Mouse (Mus musculus) G1E (cell line): ENCODE measurements around the gene H2-M10.2. TPM values are rescaled to one million over a fixed set of nuclear protein-coding genes. Genes with fewer than 3 reads are reported as not detected.
"Not testable (repeated sequence)": the region's sequence is repeated elsewhere in the genome, so short reads cannot be mapped to it uniquely, and the experiment has no call there.

Experiments
- ATAC-seq: 2 replicates; pipeline ENCODE4 v1.8.0; 2016; ENCODE audit warnings: mild to moderate bottlenecking; ENCODE audit not compliant: insufficient number of reproducible peaks, poor library complexity, low FRiP score, severe bottlenecking; ENCODE audit errors: extremely low read depth
- DNase-seq: peaks from one replicate; pipeline ENCODE4 v3.0.0; 2012; ENCODE audit warnings: low spot score
- H3K27me3 ChIP-seq: 2 replicates; pipeline ENCODE4 v1.6.1; 2012; ENCODE audit warnings: mild to moderate bottlenecking, low read length, inconsistent platforms; ENCODE audit not compliant: insufficient read depth
- H3K36me3 ChIP-seq: replicated peaks from 2 replicates; pipeline ENCODE3; 2012; ENCODE audit warnings: mild to moderate bottlenecking, inconsistent platforms
- H3K4me1 ChIP-seq: 2 replicates; pipeline ENCODE4 v1.6.1; 2012; ENCODE audit warnings: low read depth, low read length, inconsistent platforms, mixed read lengths; ENCODE audit not compliant: insufficient read depth
- H3K4me3 ChIP-seq: 2 replicates; pipeline ENCODE4 v1.5.1; 2012; ENCODE audit warnings: low read depth, mild to moderate bottlenecking, inconsistent platforms, low read length, moderate library complexity, mixed read lengths
- H3K9me3 ChIP-seq: replicated peaks from 2 replicates; pipeline ENCODE4 v1.6.1; 2012; ENCODE audit warnings: inconsistent platforms
- CTCF ChIP-seq: IDR thresholded peaks from 2 replicates; pipeline ENCODE4 v1.5.1; 2012; ENCODE audit warnings: low read depth, low read length, inconsistent platforms, mixed read lengths
- GATA1 ChIP-seq: IDR thresholded peaks from 2 replicates; pipeline ENCODE4 v1.6.1; 2012; ENCODE audit warnings: borderline replicate concordance, low read length, inconsistent platforms, mixed read lengths
- GATA2 ChIP-seq: IDR thresholded peaks from 2 replicates; pipeline ENCODE4 v1.6.1; 2012; ENCODE audit warnings: low read depth, low read length, inconsistent platforms, borderline replicate concordance
- POLR2AphosphoS5 ChIP-seq: IDR thresholded peaks from 2 replicates; pipeline ENCODE4 v1.6.1; 2012; ENCODE audit warnings: low read depth, low read length, inconsistent platforms; ENCODE audit not compliant: insufficient replicate concordance
- TAL1 ChIP-seq: conservative IDR thresholded peaks from 2 replicates; pipeline ENCODE4 v1.6.1; 2012; ENCODE audit warnings: low read depth, low read length, inconsistent platforms, mixed read lengths
- polyA plus RNA-seq: library from polyadenylated mRNA; stranded (reverse); fragments of >175 nt; gene quantifications from 2 replicates; pipeline ENCODE4 v1.2.3, GENCODE M21; 2012
- total RNA-seq, 2 experiments: library from RNA; stranded (forward) in 1 of 2; stranded (reverse) in 1 of 2; fragments of 200-1000 nt in 1 of 2; fragments of >200 nt in 1 of 2; fragmentation: Nextera tagmentation in 1 of 2; gene quantifications; 2 replicates each; pipeline ENCODE4 v1.2.3; 2014 to 2017

The H2-M10.2 gene
- total RNA-seq (2014; fragmentation: Nextera tagmentation) (not detected in 2 replicates), total RNA-seq (2017) (not detected in 2 replicates), polyA plus RNA-seq (not detected in 2 replicates)

DNA sequence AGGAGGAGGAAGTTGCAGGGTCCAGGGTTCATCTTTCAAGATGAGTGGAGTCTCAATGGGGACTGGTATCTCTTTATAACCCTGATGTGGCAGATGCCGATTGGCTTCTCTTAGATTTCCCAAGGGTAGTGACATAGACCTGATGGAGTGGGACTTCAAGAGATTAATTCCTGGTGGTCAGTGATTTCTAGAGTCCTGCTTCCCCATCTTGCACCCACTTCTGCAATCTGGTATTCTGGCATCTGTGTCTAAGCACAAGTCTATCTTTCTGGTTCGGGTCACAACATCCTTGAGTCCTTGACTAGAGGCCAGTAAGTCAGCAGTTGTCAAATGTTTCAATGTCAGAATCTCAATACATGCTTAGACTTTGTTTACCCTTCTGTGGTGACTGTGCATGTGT, at the start of gene H2-M10.2:
TSS of gene H2-M10.2 (minus strand) at position 101 of the 400 bp plus-strand sequence.
- H3K4me3 ChIP-seq: no peak within 1 kb of the TSS
- no peaks in the 10 kb centered on the region for H3K9me3 ChIP-seq
- TF ChIP-seq GATA1: no peak
- TF ChIP-seq CTCF: no peak
- no peak for TF ChIP-seq GATA2
- TF ChIP-seq POLR2AphosphoS5: no peak
- no peak for TF ChIP-seq TAL1
- no peaks in the 10 kb centered on the region for H3K4me1 ChIP-seq
- no peak for DNase-seq
- H3K36me3 ChIP-seq: peaks cover 9% of the 10 kb centered on the region
- ATAC-seq: no peak
- peaks cover 7% of the 10 kb centered on the region; the same call in 1 of the 2 replicates for H3K27me3 ChIP-seq

GRCm38 (mm10) chr17:36326055-36326454, 39.8 kb upstream of the H2-M10.2 start, which contains the start of gene H2-M10.1:
Gene H2-M10.1 (minus strand): TSS chr17:36326155.
- H3K36me3 ChIP-seq: no peaks in the 10 kb centered on the region
- peaks cover 4% of the 10 kb centered on the region; the same call in 1 of the 2 replicates for H3K27me3 ChIP-seq
- ATAC-seq: no peak
- DNase-seq: no peak
- TF ChIP-seq POLR2AphosphoS5 (no peak), GATA1 (no peak), TAL1 (no peak), GATA2 (no peak), CTCF (no peak)
- no peaks in the 10 kb centered on the region for H3K9me3 ChIP-seq
- no peaks in the 10 kb centered on the region for H3K4me1 ChIP-seq
- H3K4me3 ChIP-seq: no peak within 1 kb of the TSS

- Histone ChIP-seq H3K4me3 (no peak overlapping the region), H3K36me3 (no peaks in the 10 kb centered on the region), H3K9me3 (no peaks in the 10 kb centered on the region), H3K27me3 (peaks cover 7% of the 10 kb centered on the region), H3K4me1 (no peaks in the 10 kb centered on the region)
- DNase-seq (no peak), ATAC-seq (no peak)
- no peak for TF ChIP-seq GATA2
- TF ChIP-seq GATA1: no peak
- TF ChIP-seq CTCF: no peak
- no peak for TF ChIP-seq TAL1
- TF ChIP-seq POLR2AphosphoS5: no peak
These were observed 29.5 kb upstream of the H2-M10.2 start for GRCm38 (mm10) chr17:36315689-36316253.

DNA sequence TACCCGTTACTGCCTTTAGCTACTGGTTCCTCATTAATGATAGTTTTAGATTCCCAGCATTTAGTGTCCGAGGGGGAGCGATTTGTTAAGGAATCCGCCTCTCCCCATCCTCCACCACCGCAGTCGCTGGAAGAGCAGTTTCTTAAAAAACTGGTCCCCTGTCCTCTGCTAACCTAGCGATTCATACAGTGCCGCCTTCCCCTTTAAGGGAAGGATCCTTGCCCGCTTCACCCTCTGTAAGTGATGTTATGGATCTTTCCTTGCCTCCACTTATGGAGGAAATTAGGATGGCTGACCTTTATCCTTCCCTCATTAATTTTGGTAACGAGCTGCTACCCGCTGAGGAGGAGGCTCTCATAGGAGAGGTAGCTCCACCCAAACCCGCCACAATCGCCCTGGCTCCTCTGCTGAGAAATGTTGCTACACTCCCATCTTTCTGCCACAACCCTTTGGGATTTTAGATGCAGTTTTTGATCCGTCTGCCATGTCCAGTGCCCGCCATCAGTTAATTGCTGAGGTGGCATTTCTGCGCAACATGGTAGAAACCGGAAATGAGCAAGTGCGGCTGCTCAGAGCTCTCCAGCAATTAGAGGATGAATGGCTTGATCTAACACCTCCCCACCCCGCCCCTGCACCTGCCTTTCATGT, 28.9 kb upstream of the H2-M10.2 start:
- DNase-seq (no peak), ATAC-seq (no peak)
- H3K27me3 ChIP-seq: peaks cover 7% of the 10 kb centered on the region
- no peaks in the 10 kb centered on the region for H3K4me1 ChIP-seq
- H3K9me3 ChIP-seq: no peaks in the 10 kb centered on the region
- TF ChIP-seq GATA1 (no peak), TAL1 (no peak), POLR2AphosphoS5 (no peak), CTCF (no peak), GATA2 (no peak)
- no peak overlapping the region for H3K4me3 ChIP-seq
- no peaks in the 10 kb centered on the region for H3K36me3 ChIP-seq

DNA sequence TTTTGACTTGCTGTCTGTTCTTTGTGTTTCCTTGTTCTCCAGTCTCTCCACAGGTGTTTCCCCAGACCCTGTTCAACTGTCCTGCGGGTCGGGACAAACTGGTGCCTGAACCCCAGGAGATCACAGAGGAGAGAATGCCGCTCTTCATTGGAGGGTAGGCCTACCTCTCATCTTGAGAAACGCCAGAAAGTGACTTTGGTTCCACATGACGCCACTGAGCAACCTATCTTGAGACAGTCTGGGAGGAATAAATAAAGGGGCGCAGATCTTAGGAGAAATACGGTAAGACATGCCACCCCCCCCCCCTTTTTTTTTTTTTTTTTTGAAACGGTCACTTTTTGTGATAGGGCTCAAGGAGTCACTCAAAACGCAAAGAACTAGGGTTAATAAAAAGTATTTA, 28.2 kb upstream of the H2-M10.2 start:
- Histone ChIP-seq H3K36me3 (no peaks in the 10 kb centered on the region), H3K4me3 (no peak overlapping the region), H3K27me3 (peaks cover 7% of the 10 kb centered on the region), H3K4me1 (no peaks in the 10 kb centered on the region), H3K9me3 (no peaks in the 10 kb centered on the region)
- ATAC-seq (no peak), DNase-seq (no peak)
- no peak for TF ChIP-seq POLR2AphosphoS5
- TF ChIP-seq GATA2: no peak
- TF ChIP-seq TAL1: no peak
- no peak for TF ChIP-seq CTCF
- TF ChIP-seq GATA1: no peak

- Histone ChIP-seq H3K36me3 (no peaks in the 10 kb centered on the region), H3K9me3 (no peaks in the 10 kb centered on the region), H3K27me3 (no peaks in the 10 kb centered on the region), H3K4me3 (no peak overlapping the region), H3K4me1 (no peaks in the 10 kb centered on the region)
- TF ChIP-seq TAL1 (no peak), GATA2 (no peak), GATA1 (no peak), CTCF (no peak), POLR2AphosphoS5 (no peak)
- ATAC-seq (no peak), DNase-seq (no peak)
These were observed 23.0 kb upstream of the H2-M10.2 start for GRCm38 (mm10) chr17:36309293-36309692.

DNA sequence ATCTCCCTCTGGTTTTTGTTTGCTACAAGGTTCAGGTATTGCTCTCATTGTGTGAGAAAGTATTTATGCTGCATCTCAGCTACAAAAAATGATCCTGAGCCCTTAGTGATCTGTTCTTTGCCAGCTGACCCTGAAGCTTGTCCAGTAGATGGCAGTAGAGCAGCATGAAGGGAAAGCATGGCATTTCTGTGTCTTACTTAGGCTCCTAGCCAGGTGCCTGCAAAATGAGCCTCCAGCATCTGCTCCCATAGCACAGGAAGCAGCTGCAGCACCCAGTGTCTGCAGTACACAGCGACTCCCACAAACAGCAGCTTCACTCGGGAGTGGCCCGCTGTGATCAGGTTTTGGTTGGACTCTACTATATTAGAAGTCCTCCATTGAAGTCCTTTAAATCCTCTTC, 22.6 kb upstream of the H2-M10.2 start:
- not testable (repeated sequence) for DNase-seq, H3K4me1 ChIP-seq, ATAC-seq, H3K4me3 ChIP-seq, H3K9me3 ChIP-seq, H3K27me3 ChIP-seq, H3K36me3 ChIP-seq
